Mouse (Mus musculus): Measurements from ENCODE around the gene Cdon.

Gene Cdon

GRCm38 (mm10) chr9:35493033-35493732, 72.3 kb downstream of the Cdon start:
- no peak for DNase-seq (ENCODE audit: low spot score in 2 of 2)

- DNase-seq (ENCODE audit: low spot score in 2 of 2), result no peak
These were observed 72.8 kb downstream of the Cdon start for GRCm38 (mm10) chr9:35493733-35494092.

GRCm38 (mm10) chr9:35494937-35495336, 74.0 kb downstream of the Cdon start:
- no peak for DNase-seq (ENCODE audit: low spot score in 2 of 2)

- no peak for DNase-seq (ENCODE audit: low spot score in 2 of 2)
These were observed 74.5 kb downstream of the Cdon start for GRCm38 (mm10) chr9:35495471-35495870.

- DNase-seq (ENCODE audit: low spot score in 2 of 2), result no peak
These were observed 79.0 kb downstream of the Cdon start for GRCm38 (mm10) chr9:35499946-35500345.

GRCm38 (mm10) chr9:35502361-35503000, 81.6 kb downstream of the Cdon start:
- DNase-seq (ENCODE audit: low spot score in 2 of 2), result no peak

GRCm38 (mm10) chr9:35508234-35508633, 87.3 kb downstream of the Cdon start:
- DNase-seq (ENCODE audit: low spot score in 2 of 2), result no peak

GRCm38 (mm10) chr9:35513900-35514299, 93.0 kb downstream of the Cdon start:
- no peak for DNase-seq (ENCODE audit: low spot score in 2 of 2)

- DNase-seq (ENCODE audit: low spot score in 2 of 2), result no peak
These were observed 95.3 kb downstream of the Cdon start for GRCm38 (mm10) chr9:35516182-35516581.

GRCm38 (mm10) chr9:35516711-35517110, 95.8 kb downstream of the Cdon start:
- no peak for DNase-seq (ENCODE audit: low spot score in 2 of 2)

- DNase-seq (ENCODE audit: low spot score in 2 of 2), result no peak
These were observed 97.2 kb downstream of the Cdon start, which contains the start of gene Gm1113 for GRCm38 (mm10) chr9:35518169-35518568. TSS of gene Gm1113 (minus strand) at chr9:35518269.

- no peak for DNase-seq (ENCODE audit: low spot score in 2 of 2)
These were observed 99.9 kb downstream of the Cdon start for GRCm38 (mm10) chr9:35520631-35521348.

GRCm38 (mm10) chr9:35522241-35522640, 101.3 kb downstream of the Cdon start:
- no peak for DNase-seq (ENCODE audit: low spot score in 2 of 2)

GRCm38 (mm10) chr9:35522821-35523515, 102.0 kb downstream of the Cdon start:
- no peak for DNase-seq (ENCODE audit: low spot score in 2 of 2)

GRCm38 (mm10) chr9:35523541-35523940, 102.6 kb downstream of the Cdon start:
- DNase-seq (ENCODE audit: low spot score in 2 of 2), result no peak

GRCm38 (mm10) chr9:35523941-35524411, 103.0 kb downstream of the Cdon start:
- DNase-seq (ENCODE audit: low spot score in 2 of 2), result peak; percentile 44 to 72

GRCm38 (mm10) chr9:35529141-35529540, 108.2 kb downstream of the Cdon start:
- no peak for DNase-seq (ENCODE audit: low spot score in 2 of 2)

GRCm38 (mm10) chr9:35529796-35530195, 108.9 kb downstream of the Cdon start:
- no peak for DNase-seq (ENCODE audit: low spot score in 2 of 2)

- DNase-seq (ENCODE audit: low spot score in 2 of 2), result no peak
These were observed 112.3 kb downstream of the Cdon start for GRCm38 (mm10) chr9:35533266-35533665.

GRCm38 (mm10) chr9:35535110-35535509, 114.2 kb downstream of the Cdon start:
- peak in 1 of 2 experiments; percentile 47 for DNase-seq (ENCODE audit: low spot score in 2 of 2)

GRCm38 (mm10) chr9:35535876-35536275, 114.9 kb downstream of the Cdon start:
- no peak for DNase-seq (ENCODE audit: low spot score in 2 of 2)
